Mouse (Mus musculus) MEL (cell line): ENCODE measurements at regions not wholly inside any gene's neighbourhood (a gene's known extent, or its start where the extent isn't known, plus 50 kb on each side); places are given as distances from the start of the nearest gene placed in this dataset.

ENCODE experiments used
- DNase-seq: peaks from one replicate; pipeline ENCODE4 v3.0.0; 2011; ENCODE audit warnings: low read depth, low spot score
- H3K27ac ChIP-seq: 2 replicates; pipeline ENCODE4 v1.5.1; 2012; ENCODE audit warnings: low read depth, mild to moderate bottlenecking, control low read depth, low read length, moderate library complexity; ENCODE audit not compliant: control insufficient read depth
- H3K27me3 ChIP-seq, 2 experiments: fragments of 150-350 bp in 1 of 2; sonication (generic) in 1 of 2; 2 replicates each; pipeline ENCODE4 v1.6.1; 2012; ENCODE audit warnings: low read length in 2 of 2, mild to moderate bottlenecking in 2 of 2, improper control_type of control experiment in 1 of 2, moderate library complexity in 1 of 2; ENCODE audit not compliant: insufficient read depth in 2 of 2, control insufficient read depth in 1 of 2
- H3K36me3 ChIP-seq, 2 experiments: 2 replicates each; pipeline ENCODE4 v1.6.1; 2012 to 2014; ENCODE audit warnings: low read length in 2 of 2, improper control_type of control experiment in 1 of 2, inconsistent platforms in 1 of 2, mild to moderate bottlenecking in 1 of 2; ENCODE audit not compliant: insufficient read depth in 2 of 2, control insufficient read depth in 1 of 2
- H3K4me1 ChIP-seq, 2 experiments: fragments of 150-350 bp in 1 of 2; sonication (generic) in 1 of 2; 2 replicates each; pipeline ENCODE4 v1.6.1; 2012; ENCODE audit warnings: low read length in 2 of 2, improper control_type of control experiment in 1 of 2, mild to moderate bottlenecking in 1 of 2; ENCODE audit not compliant: insufficient read depth in 2 of 2, control insufficient read depth in 1 of 2
- H3K4me3 ChIP-seq, 2 experiments: fragments of 150-350 bp in 1 of 2; sonication (generic) in 1 of 2; 2 replicates each; pipeline ENCODE4 v1.5.1; 2012; ENCODE audit warnings: low read depth in 2 of 2, low read length in 2 of 2, mild to moderate bottlenecking in 2 of 2, moderate library complexity in 2 of 2, control low read depth in 1 of 2, improper control_type of control experiment in 1 of 2; ENCODE audit not compliant: control insufficient read depth in 1 of 2, insufficient read depth in 1 of 2
- H3K79me2 ChIP-seq: 2 replicates; pipeline ENCODE4 v1.6.1; 2012; ENCODE audit warnings: mild to moderate bottlenecking, low read length, moderate library complexity; ENCODE audit not compliant: control insufficient read depth, poor library complexity, insufficient read depth
- H3K9ac ChIP-seq: 2 replicates; pipeline ENCODE4 v1.6.1; 2012; ENCODE audit warnings: low read depth, mild to moderate bottlenecking, control low read depth, low read length, moderate library complexity; ENCODE audit not compliant: control insufficient read depth, poor library complexity, severe bottlenecking
- H3K9me3 ChIP-seq: fragments of 150-350 bp; sonication (generic); replicated peaks from 2 replicates; pipeline ENCODE4 v1.6.1; 2012; ENCODE audit warnings: mild to moderate bottlenecking, low read length, improper control_type of control experiment, moderate library complexity; ENCODE audit not compliant: insufficient read depth
- BHLHE40 ChIP-seq: IDR thresholded peaks from 2 replicates; pipeline ENCODE4 v1.6.1; 2012; ENCODE audit warnings: low read depth, mild to moderate bottlenecking, inconsistent platforms, low read length, improper control_type of control experiment, borderline replicate concordance
- CHD1 ChIP-seq: IDR thresholded peaks from 2 replicates; pipeline ENCODE4 v1.6.1; 2012; ENCODE audit warnings: low read depth, mild to moderate bottlenecking, inconsistent platforms, low read length, improper control_type of control experiment
- E2F4 ChIP-seq: IDR thresholded peaks from 2 replicates; pipeline ENCODE4 v1.6.1; 2011; ENCODE audit warnings: low read depth, low read length, improper control_type of control experiment, borderline replicate concordance
- ETS1 ChIP-seq: IDR thresholded peaks from 2 replicates; pipeline ENCODE4 v1.6.1; 2012; ENCODE audit warnings: low read depth, mild to moderate bottlenecking, inconsistent platforms, low read length, improper control_type of control experiment, moderate library complexity
- GATA1 ChIP-seq: IDR thresholded peaks from 2 replicates; pipeline ENCODE4 v1.6.1; 2011; ENCODE audit warnings: low read depth, low read length, improper control_type of control experiment
- KAT2A ChIP-seq: conservative IDR thresholded peaks from 2 replicates; pipeline ENCODE4 v1.6.1; 2012; ENCODE audit warnings: low read depth, low read length, improper control_type of control experiment, inconsistent platforms
- MAFK ChIP-seq: IDR thresholded peaks from 2 replicates; pipeline ENCODE4 v1.6.1; 2011; ENCODE audit warnings: low read depth, mild to moderate bottlenecking, low read length, improper control_type of control experiment, borderline replicate concordance
- MAZ ChIP-seq: IDR thresholded peaks from 2 replicates; pipeline ENCODE4 v1.6.1; 2012; ENCODE audit warnings: low read depth, mild to moderate bottlenecking, inconsistent platforms, low read length, improper control_type of control experiment
- MEF2A ChIP-seq: IDR thresholded peaks from 2 replicates; pipeline ENCODE4 v1.6.1; 2014; ENCODE audit warnings: low read depth, mild to moderate bottlenecking, inconsistent platforms, low read length, improper control_type of control experiment; ENCODE audit not compliant: poor library complexity, insufficient replicate concordance, severe bottlenecking; ENCODE audit errors: extremely low read depth
- MXI1 ChIP-seq: IDR thresholded peaks from 2 replicates; pipeline ENCODE4 v1.6.1; 2011; ENCODE audit warnings: mild to moderate bottlenecking, low read depth, low read length, improper control_type of control experiment
- MYB ChIP-seq: IDR thresholded peaks from 2 replicates; pipeline ENCODE4 v1.6.1; 2011; ENCODE audit warnings: mild to moderate bottlenecking, low read depth, low read length, improper control_type of control experiment
- NELFE ChIP-seq: IDR thresholded peaks from 2 replicates; pipeline ENCODE4 v1.6.1; 2011; ENCODE audit warnings: low read depth, low read length, improper control_type of control experiment
- NRF1 ChIP-seq: IDR thresholded peaks from 2 replicates; pipeline ENCODE4 v1.6.1; 2014; ENCODE audit warnings: low read depth, mild to moderate bottlenecking, inconsistent platforms, low read length, improper control_type of control experiment, moderate library complexity; ENCODE audit not compliant: poor library complexity, insufficient read depth, severe bottlenecking
- POLR2AphosphoS2 ChIP-seq: IDR thresholded peaks from 2 replicates; pipeline ENCODE4 v1.6.1; 2011; ENCODE audit warnings: low read length, improper control_type of control experiment
- POLR2AphosphoS5 ChIP-seq: IDR thresholded peaks from 2 replicates; pipeline ENCODE4 v1.6.1; 2012; ENCODE audit warnings: low read depth, borderline replicate concordance, mild to moderate bottlenecking, inconsistent platforms, low read length, moderate library complexity, mixed read lengths
- SIN3A ChIP-seq: IDR thresholded peaks from 2 replicates; pipeline ENCODE4 v1.6.1; 2012; ENCODE audit warnings: low read length, improper control_type of control experiment, inconsistent platforms
- SMC3 ChIP-seq: IDR thresholded peaks from 2 replicates; pipeline ENCODE4 v1.6.1; 2011; ENCODE audit warnings: low read depth, low read length, improper control_type of control experiment
- TAL1 ChIP-seq: IDR thresholded peaks from 2 replicates; pipeline ENCODE4 v1.6.1; 2012; ENCODE audit warnings: mild to moderate bottlenecking, inconsistent platforms, low read length, moderate library complexity, mixed read lengths
- TBP ChIP-seq: IDR thresholded peaks from 2 replicates; pipeline ENCODE4 v1.8.0; 2011; ENCODE audit warnings: low read depth, low read length, improper control_type of control experiment
- TCF12 ChIP-seq: IDR thresholded peaks from 2 replicates; pipeline ENCODE4 v1.6.1; 2014; ENCODE audit warnings: low read depth, mild to moderate bottlenecking, inconsistent platforms, low read length, improper control_type of control experiment, moderate library complexity
- USF1 ChIP-seq: IDR thresholded peaks from 2 replicates; pipeline ENCODE4 v1.6.1; 2014; ENCODE audit warnings: low read depth, mild to moderate bottlenecking, inconsistent platforms, low read length, improper control_type of control experiment, moderate library complexity
- USF2 ChIP-seq, 2 experiments: IDR thresholded peaks; 2 replicates each; pipeline ENCODE4 v1.6.1; 2011 to 2012; ENCODE audit warnings: improper control_type of control experiment in 2 of 2, low read length in 2 of 2, borderline replicate concordance in 1 of 2, inconsistent platforms in 1 of 2, low read depth in 1 of 2, mild to moderate bottlenecking in 1 of 2; ENCODE audit not compliant: insufficient read depth in 1 of 2
- ZMIZ1 ChIP-seq: IDR thresholded peaks from 2 replicates; pipeline ENCODE4 v1.6.1; 2012; ENCODE audit warnings: low read depth, mild to moderate bottlenecking, inconsistent platforms, low read length, improper control_type of control experiment, moderate library complexity

DNA sequence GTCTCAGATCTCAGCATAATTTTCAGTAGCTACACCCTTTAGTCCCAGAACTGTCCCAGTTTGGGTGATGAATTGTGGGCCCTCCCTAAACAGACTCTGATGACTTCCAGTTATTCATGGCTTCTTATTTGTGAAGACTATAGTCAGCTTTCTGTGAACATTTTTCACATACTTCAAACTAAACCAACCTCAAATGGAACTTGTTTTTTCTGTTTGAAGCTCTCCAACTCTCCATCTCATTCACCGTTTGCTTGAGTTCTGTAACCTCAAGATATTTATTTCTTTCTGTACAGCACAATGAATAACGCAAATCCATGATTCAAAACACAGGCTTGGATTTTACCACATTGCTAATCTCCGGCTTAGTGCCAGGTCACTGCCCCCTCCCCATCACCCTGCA is 453.4 kb downstream of the Plcl1 start:
- TF ChIP-seq E2F4 (no peak), NRF1 (no peak), SIN3A (no peak), ETS1 (no peak), MEF2A (no peak), MAFK (no peak), USF1 (no peak), POLR2AphosphoS5 (no peak), GATA1 (no peak), ZMIZ1 (no peak), POLR2AphosphoS2 (no peak), NELFE (no peak), USF2 (IDR thresholded peaks at IDR 0.05; ENCODE audit: borderline replicate concordance in 1 of 2, insufficient read depth in 1 of 2, low read depth in 1 of 2, low read length in 2 of 2) (no peak), CHD1 (no peak), MXI1 (no peak), SMC3 (no peak), MAZ (no peak)
- DNase-seq, result no peak
- Histone ChIP-seq H3K9me3 (no peaks in the 10 kb centered on the region), H3K36me3 (no peaks in the 10 kb centered on the region), H3K4me1 (no peaks in the 10 kb centered on the region), H3K27me3 (no peaks in the 10 kb centered on the region), H3K79me2 (no peaks in the 10 kb centered on the region), H3K4me3 (no peak overlapping the region), H3K9ac (no peak overlapping the region), H3K27ac (no peak overlapping the region)

DNA sequence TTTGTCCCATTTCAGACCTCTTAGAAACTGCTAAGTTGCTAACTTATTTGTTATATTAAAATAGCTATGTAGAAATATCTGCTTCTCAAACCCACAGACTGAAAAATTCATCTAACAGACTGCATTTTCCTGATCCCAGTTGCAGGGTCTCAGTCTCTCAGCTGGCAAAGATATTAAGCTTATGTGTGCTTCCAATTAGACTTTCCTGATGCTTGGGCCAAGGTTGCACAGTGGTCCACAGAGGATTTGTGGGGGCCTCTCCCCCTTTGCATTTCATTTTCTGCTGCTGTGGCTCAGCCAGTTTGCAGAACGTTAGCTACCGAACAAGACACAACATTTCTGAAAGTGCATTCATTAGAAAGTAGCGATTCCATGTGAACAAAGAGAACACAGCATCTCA is 457.4 kb downstream of the Plcl1 start:
- no peaks in the 10 kb centered on the region for H3K4me1 ChIP-seq
- no peaks in the 10 kb centered on the region for H3K27me3 ChIP-seq

More for the DNA sequence above, 457.4 kb downstream of the Plcl1 start:
- Histone ChIP-seq H3K79me2 (no peaks in the 10 kb centered on the region), H3K36me3 (no peaks in the 10 kb centered on the region), H3K27ac (no peak overlapping the region), H3K9ac (no peak overlapping the region), H3K9me3 (no peaks in the 10 kb centered on the region), H3K4me3 (no peak overlapping the region)
- no peak for DNase-seq
- TF ChIP-seq MYB (no peak), E2F4 (no peak), CHD1 (no peak), KAT2A (no peak), MXI1 (no peak), SIN3A (no peak), BHLHE40 (no peak), MAZ (no peak), TBP (no peak), TCF12 (no peak), TAL1 (no peak)
